Mouse (Mus musculus) liver, embryonic 13.5 days (tissue): ENCODE data around the gene Dstn. TPM values are rescaled to one million over a fixed set of nuclear protein-coding genes. Genes with fewer than 3 reads are reported as not detected.

ENCODE experiments used
- ATAC-seq: fragments of 200-750 bp; cut with Nextera tagmentation; 2 replicates; pipeline ENCODE4 v1.8.0; 2017; ENCODE audit warnings: low read depth, mild to moderate bottlenecking, moderate number of reproducible peaks, moderate library complexity
- DNase-seq: peaks from one replicate; pipeline ENCODE4 v3.0.0; 2022
- H3K27ac ChIP-seq: fragments of 300-500 bp; sonication (generic); 2 replicates; pipeline ENCODE4 v1.5.1; 2015; ENCODE audit warnings: moderate library complexity, mild to moderate bottlenecking, inconsistent platforms
- H3K27me3 ChIP-seq: fragments of 300-500 bp; sonication (generic); 2 replicates; pipeline ENCODE4 v1.6.1; 2015; ENCODE audit warnings: mild to moderate bottlenecking, inconsistent platforms
- H3K36me3 ChIP-seq: fragments of 300-500 bp; sonication (generic); 2 replicates; pipeline ENCODE4 v1.6.1; 2015; ENCODE audit warnings: mild to moderate bottlenecking, inconsistent platforms
- H3K4me1 ChIP-seq: fragments of 300-500 bp; sonication (generic); replicated peaks from 2 replicates; pipeline ENCODE4 v1.6.1; 2015; ENCODE audit warnings: inconsistent platforms
- H3K4me2 ChIP-seq: fragments of 300-500 bp; sonication (generic); 2 replicates; pipeline ENCODE4 v1.6.1; 2015; ENCODE audit warnings: inconsistent platforms, mild to moderate bottlenecking, moderate library complexity
- H3K4me3 ChIP-seq: fragments of 300-500 bp; sonication (generic); replicated peaks from 2 replicates; pipeline ENCODE4 v1.5.1; 2015; ENCODE audit warnings: mild to moderate bottlenecking, inconsistent platforms
- H3K9ac ChIP-seq: fragments of 300-500 bp; sonication (generic); 2 replicates; pipeline ENCODE4 v1.6.1; 2015; ENCODE audit warnings: mild to moderate bottlenecking, inconsistent platforms
- H3K9me3 ChIP-seq: fragments of 300-500 bp; sonication (generic); replicated peaks from 2 replicates; pipeline ENCODE4 v1.6.1; 2016; ENCODE audit warnings: inconsistent platforms
- WGBS: fragments of 180-500 bp; shearing (Covaris S2); methylation state at CpG from one replicate; pipeline ENCODE4 v1.1.7; 2015; ENCODE audit not compliant: insufficient replicate concordance; 5-methylcytosine and 5-hydroxymethylcytosine counted together
- polyA plus RNA-seq: library from polyadenylated mRNA; unstranded; fragments of >200 nt; fragmentation: Nextera tagmentation; extraction: Ambion mirVana; gene quantifications from 2 replicates; pipeline ENCODE4 v1.2.1, GENCODE M21; 2015

Gene Dstn
- polyA plus RNA-seq, 1 experiment from 2014 or later = 138 TPM

- Histone ChIP-seq H3K27ac (no peak overlapping the region), H3K9ac (no peak overlapping the region), H3K4me1 (no peaks in the 10 kb centered on the region), H3K4me3 (no peak overlapping the region), H3K36me3 (peaks cover 84% of the 10 kb centered on the region), H3K27me3 (no peaks in the 10 kb centered on the region), H3K9me3 (no peaks in the 10 kb centered on the region), H3K4me2 (no peak overlapping the region)
- ATAC-seq (no peak), DNase-seq (no peak)
- 83% methylated on average over 1 of the region's 1 CpGs for WGBS
Observed at GRCm38 (mm10) chr2:143963318-143963717, 48.2 kb downstream of the Dstn start.

DNA sequence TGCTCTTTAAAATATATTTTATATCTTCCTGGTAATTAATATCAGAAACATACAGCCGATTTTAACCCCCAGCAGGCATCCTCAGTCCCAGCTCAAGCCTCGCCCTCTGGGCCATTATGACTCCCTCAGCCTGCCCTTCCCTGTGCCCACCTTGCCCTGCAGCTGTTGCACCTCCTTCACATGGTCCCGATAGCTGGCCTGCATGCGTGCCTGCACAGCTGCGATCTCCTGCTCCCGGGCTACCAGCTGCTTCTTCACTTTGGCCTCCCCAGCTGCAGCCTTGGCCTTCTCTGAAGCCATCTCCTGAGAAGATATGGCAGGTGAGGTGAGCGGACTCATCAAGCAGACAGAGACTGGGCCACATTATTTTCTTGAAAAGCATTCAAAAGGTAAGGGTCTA, 54.1 kb downstream of the Dstn start:
- WGBS = 83% methylated on average over 7 of the region's 7 CpGs
- H3K4me1 ChIP-seq = no peaks in the 10 kb centered on the region
- H3K9ac ChIP-seq = no peak overlapping the region
- no peaks in the 10 kb centered on the region for H3K9me3 ChIP-seq
- no peak overlapping the region for H3K4me2 ChIP-seq
- H3K27ac ChIP-seq = no peak overlapping the region
- peaks cover 95% of the 10 kb centered on the region for H3K36me3 ChIP-seq
- DNase-seq (no peak), ATAC-seq (no peak)
- H3K27me3 ChIP-seq = no peaks in the 10 kb centered on the region
- no peak overlapping the region for H3K4me3 ChIP-seq

- no peak overlapping the region for H3K9ac ChIP-seq
- ATAC-seq = no peak
- H3K36me3 ChIP-seq = peaks cover 84% of the 10 kb centered on the region
- DNase-seq = no peak
- H3K9me3 ChIP-seq = no peaks in the 10 kb centered on the region
- H3K4me1 ChIP-seq = no peaks in the 10 kb centered on the region
- no peak overlapping the region for H3K4me3 ChIP-seq
- H3K4me2 ChIP-seq = no peak overlapping the region
- no peak overlapping the region for H3K27ac ChIP-seq
- H3K27me3 ChIP-seq = no peaks in the 10 kb centered on the region
- WGBS = 81% methylated on average over 2 of the region's 2 CpGs
Observed at GRCm38 (mm10) chr2:143970841-143971240, 55.7 kb downstream of the Dstn start.

DNA sequence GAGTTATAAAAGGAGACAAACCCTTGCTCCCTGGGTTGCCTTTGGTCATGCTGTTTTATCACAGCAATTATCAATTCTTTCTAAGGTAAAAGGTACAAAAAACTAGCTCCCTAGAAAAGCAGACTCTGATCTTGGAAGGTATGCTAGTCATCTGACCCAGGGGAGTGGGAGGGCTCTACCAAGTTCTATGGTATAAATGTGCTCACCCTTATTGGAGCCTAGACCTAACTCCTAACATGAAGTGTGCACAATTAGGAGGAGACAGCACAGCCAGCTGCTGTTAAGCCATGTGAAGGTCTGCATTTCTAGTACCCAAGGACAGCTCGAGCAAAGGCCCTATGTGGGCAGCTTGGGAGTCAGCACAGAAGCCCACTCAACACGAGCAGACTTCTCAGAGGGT, 56.8 kb downstream of the Dstn start:
- no peak for DNase-seq
- peaks cover 74% of the 10 kb centered on the region for H3K36me3 ChIP-seq
- H3K4me2 ChIP-seq = no peak overlapping the region
- H3K9me3 ChIP-seq = no peaks in the 10 kb centered on the region
- H3K4me3 ChIP-seq = no peak overlapping the region
- no peaks in the 10 kb centered on the region for H3K27me3 ChIP-seq
- H3K27ac ChIP-seq = no peak overlapping the region
- 71% methylated on average over 2 of the region's 2 CpGs for WGBS
- ATAC-seq = no peak
- no peak overlapping the region for H3K9ac ChIP-seq
- H3K4me1 ChIP-seq = no peaks in the 10 kb centered on the region

DNA sequence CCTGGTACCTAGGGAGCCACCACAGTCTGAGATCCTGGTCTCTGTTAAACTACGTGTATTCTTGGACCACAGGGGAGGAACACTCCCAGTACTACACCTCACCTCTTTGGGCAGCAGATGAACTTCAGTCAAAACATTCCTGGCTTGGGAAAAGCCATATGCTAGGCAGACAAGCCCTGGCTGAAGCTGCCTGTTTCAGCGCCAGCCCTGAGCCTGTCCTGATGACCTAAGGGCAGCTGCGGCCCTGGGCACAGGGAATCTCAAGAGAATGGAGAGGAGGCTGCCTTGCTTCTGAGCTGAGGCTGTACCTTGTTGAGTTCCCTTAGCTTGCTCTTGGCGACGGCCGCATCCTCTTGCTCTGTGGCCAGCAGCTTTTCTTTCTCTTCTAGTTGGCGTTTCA, 58.0 kb downstream of the Dstn start:
- Histone ChIP-seq H3K9me3 (no peaks in the 10 kb centered on the region), H3K4me2 (no peak overlapping the region), H3K27me3 (no peaks in the 10 kb centered on the region), H3K4me1 (peaks cover under 1% of the 10 kb centered on the region; the same call in 1 of the 2 replicates), H3K36me3 (peaks cover 65% of the 10 kb centered on the region), H3K9ac (no peak overlapping the region), H3K4me3 (no peak overlapping the region), H3K27ac (no peak overlapping the region)
- ATAC-seq (no peak), DNase-seq (no peak)
- WGBS = 88% methylated on average over 7 of the region's 7 CpGs

DNA sequence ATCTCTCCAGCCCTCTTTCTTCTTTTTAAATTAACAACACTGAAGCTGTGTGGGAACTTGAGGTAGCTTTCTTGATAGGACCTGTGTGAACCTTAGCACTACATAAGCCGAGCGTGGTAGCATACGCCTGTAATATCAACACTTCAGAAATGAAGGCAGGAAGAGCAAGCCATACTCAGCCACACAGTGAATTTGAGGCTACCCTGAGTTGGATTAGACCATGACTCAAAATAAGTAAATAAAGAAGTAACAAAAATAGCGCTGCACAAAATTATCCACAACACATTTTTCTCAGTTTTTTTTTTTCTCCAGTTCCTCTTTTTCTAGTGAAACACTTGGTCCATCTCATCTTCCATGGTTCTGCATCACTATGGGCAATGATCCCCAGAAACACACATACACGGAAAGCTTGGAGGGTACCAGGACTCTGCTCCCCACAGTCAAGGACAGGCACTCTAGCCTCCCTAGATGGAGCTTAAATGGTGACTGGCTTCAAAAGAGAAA, 60.1 kb downstream of the Dstn start:
- no peak overlapping the region for H3K9ac ChIP-seq
- H3K4me3 ChIP-seq = no peak overlapping the region
- H3K9me3 ChIP-seq = no peaks in the 10 kb centered on the region
- DNase-seq (no peak), ATAC-seq (no peak)
- peaks cover 16% of the 10 kb centered on the region for H3K4me1 ChIP-seq
- 88% methylated on average over 5 of the region's 5 CpGs for WGBS
- H3K4me2 ChIP-seq = no peak overlapping the region
- H3K27ac ChIP-seq = no peak overlapping the region
- H3K36me3 ChIP-seq = peaks cover 64% of the 10 kb centered on the region
- H3K27me3 ChIP-seq = no peaks in the 10 kb centered on the region

- 85% methylated on average over 8 of the region's 8 CpGs for WGBS
- Histone ChIP-seq H3K4me2 (no peak overlapping the region), H3K4me1 (peaks cover 45% of the 10 kb centered on the region), H3K27me3 (no peaks in the 10 kb centered on the region), H3K36me3 (peaks cover 48% of the 10 kb centered on the region), H3K4me3 (no peak overlapping the region), H3K9ac (no peak overlapping the region), H3K9me3 (no peaks in the 10 kb centered on the region), H3K27ac (no peak overlapping the region; the same call in 1 of the 2 replicates)
- no peak for ATAC-seq
- DNase-seq = no peak
Observed at GRCm38 (mm10) chr2:143978444-143979147, 63.5 kb downstream of the Dstn start.

DNA sequence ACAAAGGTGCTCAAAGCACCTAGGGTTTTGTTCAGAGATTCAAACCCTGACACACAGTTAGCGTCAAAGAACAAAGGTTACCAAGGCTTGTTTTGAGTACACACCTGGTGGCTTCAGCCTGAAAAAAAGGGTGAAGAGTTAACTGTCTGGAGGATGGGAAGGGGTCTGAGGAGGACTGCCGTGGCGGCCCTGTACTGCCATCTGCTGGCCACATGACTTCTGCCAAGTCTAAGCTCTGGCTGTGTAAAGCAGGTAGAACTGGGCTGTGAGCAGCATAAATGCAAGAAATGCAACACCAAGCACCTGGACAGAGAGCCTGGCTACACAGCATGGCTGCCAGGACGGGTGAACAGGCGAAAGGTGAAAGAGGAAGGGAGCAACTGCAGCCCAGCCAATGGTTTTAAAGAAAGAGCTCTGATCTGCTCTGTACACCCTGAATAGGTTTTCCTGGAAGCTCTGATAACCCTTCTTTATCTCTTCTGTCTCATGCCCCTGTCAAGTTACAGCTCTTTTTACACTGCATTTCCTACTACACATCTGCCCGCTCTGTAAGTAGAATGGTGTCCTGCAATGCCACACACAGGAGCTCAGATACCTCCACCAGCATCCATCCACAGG, 65.8 kb downstream of the Dstn start:
- WGBS = 21% methylated on average over 6 of the region's 6 CpGs
- no peaks in the 10 kb centered on the region for H3K27me3 ChIP-seq
- H3K9me3 ChIP-seq = no peaks in the 10 kb centered on the region
- peak overlapping the region; percentile 52; the same call in 1 of the 2 replicates for H3K9ac ChIP-seq
- H3K4me2 ChIP-seq = peak overlapping the region; percentile 49
- H3K36me3 ChIP-seq = peaks cover 54% of the 10 kb centered on the region
- H3K27ac ChIP-seq = peak overlapping the region; percentile 67
- DNase-seq (peak; percentile 48), ATAC-seq (peak; percentile 90)
- H3K4me3 ChIP-seq = no peak overlapping the region
- H3K4me1 ChIP-seq = peaks cover 45% of the 10 kb centered on the region

- Histone ChIP-seq H3K4me1 (peaks cover 45% of the 10 kb centered on the region), H3K36me3 (peaks cover 59% of the 10 kb centered on the region), H3K4me3 (no peak overlapping the region), H3K4me2 (no peak overlapping the region), H3K27ac (0 out of 2 replicates have a peak overlapping the region, but pooled peaks have one; percentile 8), H3K9ac (no peak overlapping the region), H3K27me3 (no peaks in the 10 kb centered on the region), H3K9me3 (no peaks in the 10 kb centered on the region)
- no peak for ATAC-seq
- no peak for DNase-seq
- WGBS = 76% methylated on average over 4 of the region's 4 CpGs
Observed at GRCm38 (mm10) chr2:143982152-143982551, 67.0 kb downstream of the Dstn start.

GRCm38 (mm10) chr2:143982901-143983300, 67.8 kb downstream of the Dstn start:
- H3K36me3 ChIP-seq = peaks cover 56% of the 10 kb centered on the region
- H3K27me3 ChIP-seq = no peaks in the 10 kb centered on the region
- H3K4me2 ChIP-seq = no peak overlapping the region
- H3K27ac ChIP-seq = no peak overlapping the region
- no peak overlapping the region for H3K9ac ChIP-seq
- peaks cover 45% of the 10 kb centered on the region for H3K4me1 ChIP-seq
- DNase-seq = no peak
- WGBS = 47% methylated on average over 3 of the region's 3 CpGs
- H3K4me3 ChIP-seq = no peak overlapping the region
- no peak for ATAC-seq
- H3K9me3 ChIP-seq = no peaks in the 10 kb centered on the region

GRCm38 (mm10) chr2:143983482-143983881, 68.4 kb downstream of the Dstn start:
- Histone ChIP-seq H3K36me3 (peaks cover 57% of the 10 kb centered on the region), H3K9me3 (no peaks in the 10 kb centered on the region), H3K9ac (no peak overlapping the region), H3K4me2 (no peak overlapping the region), H3K27ac (no peak overlapping the region), H3K4me1 (peaks cover 42% of the 10 kb centered on the region), H3K27me3 (no peaks in the 10 kb centered on the region), H3K4me3 (no peak overlapping the region)
- no peak for ATAC-seq
- 42% methylated on average over 2 of the region's 2 CpGs for WGBS
- no peak for DNase-seq

- H3K27ac ChIP-seq = no peak overlapping the region
Observed at GRCm38 (mm10) chr2:143987485-143987884, 72.4 kb downstream of the Dstn start.

More at GRCm38 (mm10) chr2:143987485-143987884, 72.4 kb downstream of the Dstn start:
- Histone ChIP-seq H3K4me2 (no peak overlapping the region), H3K9me3 (no peaks in the 10 kb centered on the region), H3K4me1 (peaks cover 27% of the 10 kb centered on the region), H3K27me3 (no peaks in the 10 kb centered on the region), H3K36me3 (peaks cover 47% of the 10 kb centered on the region), H3K9ac (no peak overlapping the region), H3K4me3 (no peak overlapping the region)
- ATAC-seq (no peak), DNase-seq (no peak)
- 57% methylated on average over 2 of the region's 2 CpGs for WGBS
